Mouse (Mus musculus) cerebellum, adult (tissue): ENCODE measurements at regions not wholly inside any gene's neighbourhood (a gene's known extent, or its start where the extent isn't known, plus 50 kb on each side); places are given as distances from the start of the nearest gene placed in this dataset.

Experiments used
- ATAC-seq: cut with Nextera tagmentation; 2 replicates; pipeline ENCODE4 v1.9.2; 2017; ENCODE audit warnings: mild to moderate bottlenecking, moderate library complexity, mixed read lengths; ENCODE audit not compliant: insufficient number of reproducible peaks, low FRiP score, low TSS enrichment

- no peak for ATAC-seq
These were observed 540.9 kb upstream of the Atp2b1 start for GRCm38 (mm10) chr10:98373314-98373713.

- ATAC-seq: no peak
These were observed 539.5 kb upstream of the Atp2b1 start for GRCm38 (mm10) chr10:98374684-98375083.

GRCm38 (mm10) chr10:98388543-98388942, 525.7 kb upstream of the Atp2b1 start:
- ATAC-seq: no peak

GRCm38 (mm10) chr10:98399864-98400263, 514.3 kb upstream of the Atp2b1 start:
- no peak for ATAC-seq

- peak; percentile 79 for ATAC-seq
These were observed 496.1 kb upstream of the Atp2b1 start for GRCm38 (mm10) chr10:98417807-98418743.

- ATAC-seq: no peak
These were observed 489.8 kb upstream of the Atp2b1 start for GRCm38 (mm10) chr10:98424450-98424849.

- ATAC-seq: no peak
These were observed 479.2 kb upstream of the Atp2b1 start for GRCm38 (mm10) chr10:98434974-98435373.

- no peak for ATAC-seq
These were observed 452.7 kb upstream of the Atp2b1 start for GRCm38 (mm10) chr10:98461538-98461937.

GRCm38 (mm10) chr10:98474581-98474980, 439.6 kb upstream of the Atp2b1 start:
- ATAC-seq: no peak

- ATAC-seq: peak; percentile 89
These were observed 428.2 kb upstream of the Atp2b1 start for GRCm38 (mm10) chr10:98485751-98486681.

GRCm38 (mm10) chr10:98494354-98494753, 419.9 kb upstream of the Atp2b1 start:
- peak; percentile 98 for ATAC-seq

GRCm38 (mm10) chr10:98496254-98496653, 418.0 kb upstream of the Atp2b1 start:
- no peak for ATAC-seq

GRCm38 (mm10) chr10:98500315-98500714, 413.9 kb upstream of the Atp2b1 start:
- no peak for ATAC-seq

- no peak for ATAC-seq
These were observed 412.6 kb upstream of the Atp2b1 start for GRCm38 (mm10) chr10:98501566-98501965.

- no peak for ATAC-seq
These were observed 409.7 kb upstream of the Atp2b1 start for GRCm38 (mm10) chr10:98504524-98504923.

- no peak for ATAC-seq
These were observed 405.6 kb upstream of the Atp2b1 start for GRCm38 (mm10) chr10:98508515-98509143.

- no peak for ATAC-seq
These were observed 399.4 kb upstream of the Atp2b1 start for GRCm38 (mm10) chr10:98514836-98515235.

GRCm38 (mm10) chr10:98517609-98518008, 396.6 kb upstream of the Atp2b1 start:
- ATAC-seq: no peak

- no peak for ATAC-seq
These were observed 384.6 kb upstream of the Atp2b1 start for GRCm38 (mm10) chr10:98529565-98529964.

GRCm38 (mm10) chr10:98531425-98531824, 382.8 kb upstream of the Atp2b1 start:
- peak; percentile 56; the same call in 1 of the 2 replicates for ATAC-seq
